Mouse (Mus musculus) heart, adult 2 months (tissue): ENCODE measurements around the gene Gm39566.

Experiments
- CTCF ChIP-seq: fragments of 200-600 bp; IDR thresholded peaks from 2 replicates; pipeline ENCODE4 v1.8.1; 2022; ENCODE audit warnings: antibody characterized with exemption, mild to moderate bottlenecking, moderate library complexity
- EP300 ChIP-seq: fragments of 200-500 bp; IDR thresholded peaks from 2 replicates; pipeline ENCODE4 v1.6.1; 2011; ENCODE audit warnings: low read depth, low read length, control low read depth; ENCODE audit not compliant: insufficient read depth

GRCm38 (mm10) chr11:69818871-69819270 is 3.8 kb upstream of the Gm39566 start:
- TF ChIP-seq CTCF (no peak), EP300 (no peak)
